Mouse (Mus musculus) cerebral cortex, adult 2 months (tissue): ENCODE results near the gene Cacna1e.

ENCODE experiments used
- WGBS: fragments of 180-500 bp; shearing (Covaris S2); methylation state at CpG from one replicate; pipeline ENCODE4 v1.1.7; 2018; 5-methylcytosine and 5-hydroxymethylcytosine counted together

Cacna1e gene

DNA sequence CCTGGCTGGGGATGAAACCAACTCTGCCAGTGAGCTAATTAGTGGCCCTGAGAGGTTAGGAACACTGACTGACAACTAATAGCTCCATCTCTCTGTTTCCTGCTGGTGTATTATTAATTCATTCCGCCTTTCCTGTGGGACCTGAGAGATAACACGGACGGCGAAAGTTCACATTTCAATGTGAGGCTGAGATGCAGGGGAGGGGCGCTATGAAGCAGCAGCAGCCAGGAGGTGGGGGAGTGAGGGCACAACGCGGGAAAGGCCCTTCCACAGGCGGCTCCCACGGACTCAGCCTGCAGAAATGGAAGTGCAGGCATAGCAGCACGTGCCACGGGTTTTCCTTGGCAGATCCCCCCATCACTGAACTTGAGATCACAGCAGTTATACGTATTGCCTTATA is 99.4 kb downstream of the Cacna1e start:
- WGBS, result 32% methylated on average over 12 of the region's 12 CpGs

DNA sequence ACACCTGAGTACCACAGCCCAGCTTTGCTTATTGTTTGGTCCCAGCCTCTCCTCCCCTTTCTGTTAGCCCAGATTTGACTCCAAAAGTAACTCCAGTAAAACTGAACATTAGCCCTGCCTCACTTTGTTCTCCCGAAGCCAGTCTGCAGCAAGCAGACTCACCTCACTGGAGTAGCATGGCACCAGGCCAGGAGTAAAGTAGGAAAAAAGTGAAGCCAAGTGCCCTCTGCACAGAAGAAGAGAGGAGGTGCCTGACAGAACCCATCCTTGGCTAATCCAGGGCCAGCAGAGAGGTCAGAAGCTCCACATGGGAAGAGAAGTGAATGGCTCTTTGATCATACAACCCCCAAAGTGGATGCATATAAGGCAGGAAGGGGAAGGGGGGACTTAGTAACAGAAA is 100.8 kb downstream of the Cacna1e start:
- 73% methylated on average over 1 of the region's 1 CpGs for WGBS

DNA sequence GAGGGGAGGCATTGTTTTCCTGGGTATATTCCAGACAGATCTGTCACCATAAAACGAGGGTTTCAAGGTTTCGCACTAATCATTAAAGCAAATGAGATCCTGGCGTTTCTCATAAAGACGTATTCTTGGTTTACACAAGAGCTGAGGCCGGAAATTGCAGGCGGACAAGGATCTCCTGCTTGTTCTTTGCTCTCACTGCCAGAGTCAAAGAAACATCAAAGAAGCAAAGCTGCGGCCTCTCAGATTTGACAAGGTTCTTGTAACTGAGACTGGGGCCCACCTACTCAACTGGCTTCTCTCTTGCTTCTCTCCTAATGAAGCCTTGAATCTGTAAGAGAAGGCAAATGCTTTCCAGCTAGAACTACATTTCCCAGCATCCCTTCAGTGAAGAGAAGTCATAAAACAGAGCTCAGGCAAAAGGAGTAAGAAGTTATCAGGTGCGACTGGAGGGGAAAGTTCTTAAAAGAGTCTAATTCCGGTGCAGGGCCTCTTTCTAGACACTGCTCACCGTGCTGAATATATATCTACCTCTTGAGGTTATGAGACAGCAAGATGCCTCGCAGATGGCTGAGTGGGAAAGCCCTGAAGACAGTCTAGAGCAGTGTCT is 104.3 kb downstream of the Cacna1e start:
- WGBS, result 79% methylated on average over 11 of the region's 11 CpGs

DNA sequence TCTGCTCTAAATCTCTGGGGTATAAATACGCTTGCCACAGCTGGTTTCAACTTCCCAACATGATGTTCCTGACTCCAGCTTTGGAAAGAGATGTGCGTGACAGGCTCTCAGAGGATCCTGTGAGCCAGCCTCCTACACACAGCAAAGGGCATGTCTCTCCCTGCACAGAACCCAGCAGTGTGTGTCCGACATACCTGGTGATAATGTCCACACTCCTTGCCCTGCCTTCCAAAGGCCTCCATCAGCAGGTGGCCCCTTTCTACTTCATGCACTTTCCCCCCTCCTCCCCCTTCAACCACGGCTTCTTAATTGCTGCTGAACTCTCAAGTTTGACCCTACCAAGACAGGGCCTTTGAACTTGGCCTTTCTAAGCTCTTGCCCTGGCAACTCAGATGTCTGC is 108.0 kb downstream of the Cacna1e start:
- WGBS, result 56% methylated on average over 4 of the region's 4 CpGs

DNA sequence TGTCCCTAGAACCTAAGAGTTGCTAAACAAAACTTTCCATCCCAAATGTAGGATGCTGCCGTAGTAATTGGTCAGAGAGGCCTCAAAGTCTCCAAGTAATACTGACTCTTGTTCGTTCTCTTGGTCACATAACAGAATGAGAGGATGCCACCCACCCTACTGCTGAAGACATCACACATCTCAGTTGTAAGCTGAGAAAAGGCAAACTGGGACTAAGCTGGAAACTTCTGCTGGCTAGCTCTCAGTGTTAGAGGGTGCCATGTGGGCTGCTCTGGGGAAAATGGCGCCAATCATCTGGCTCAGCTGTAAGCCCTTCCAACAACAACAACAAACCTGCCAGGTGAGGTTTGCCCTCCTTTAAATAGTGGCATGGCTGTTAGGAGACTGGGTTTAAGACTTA is 109.8 kb downstream of the Cacna1e start:
- 66% methylated on average over 3 of the region's 3 CpGs for WGBS

DNA sequence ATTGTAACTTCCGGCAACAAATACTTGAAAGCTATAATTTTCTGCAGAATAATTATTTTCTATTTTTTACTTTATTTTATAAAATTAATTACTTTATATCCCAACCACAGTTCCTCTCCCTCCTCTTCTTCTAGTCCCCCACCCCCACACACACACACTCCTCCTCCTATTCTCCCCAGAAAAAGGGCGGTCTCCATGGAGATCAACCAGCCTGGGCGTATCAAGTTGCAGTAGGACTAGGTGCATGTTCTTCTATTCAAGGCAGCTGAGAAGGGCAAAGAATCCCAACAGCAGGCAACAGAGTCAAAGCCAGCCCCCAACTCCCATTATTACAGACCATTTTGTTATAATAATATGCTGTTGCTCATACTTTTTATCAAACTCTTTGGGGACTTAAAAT is 113.8 kb downstream of the Cacna1e start:
- WGBS, result 63% methylated on average over 3 of the region's 3 CpGs

DNA sequence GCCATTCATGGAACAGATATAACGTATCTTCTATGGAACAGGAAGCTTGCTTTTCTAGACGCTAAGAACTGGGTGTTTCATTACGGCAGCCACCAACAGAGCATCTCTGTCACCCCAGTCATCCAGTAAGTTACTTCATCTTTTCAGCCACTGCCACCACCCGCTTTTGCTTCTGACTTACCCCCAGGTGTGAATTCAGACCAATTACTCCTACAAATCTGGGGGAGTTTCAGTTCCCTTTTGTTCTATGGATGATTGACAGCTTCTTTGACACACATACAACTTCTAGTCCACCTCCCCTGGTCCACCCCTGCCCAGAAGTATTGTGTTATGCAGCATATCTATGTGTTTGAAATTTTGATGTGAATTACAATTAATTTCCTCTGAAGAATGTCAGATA is 121.2 kb downstream of the Cacna1e start:
- 77% methylated on average over 4 of the region's 4 CpGs for WGBS

DNA sequence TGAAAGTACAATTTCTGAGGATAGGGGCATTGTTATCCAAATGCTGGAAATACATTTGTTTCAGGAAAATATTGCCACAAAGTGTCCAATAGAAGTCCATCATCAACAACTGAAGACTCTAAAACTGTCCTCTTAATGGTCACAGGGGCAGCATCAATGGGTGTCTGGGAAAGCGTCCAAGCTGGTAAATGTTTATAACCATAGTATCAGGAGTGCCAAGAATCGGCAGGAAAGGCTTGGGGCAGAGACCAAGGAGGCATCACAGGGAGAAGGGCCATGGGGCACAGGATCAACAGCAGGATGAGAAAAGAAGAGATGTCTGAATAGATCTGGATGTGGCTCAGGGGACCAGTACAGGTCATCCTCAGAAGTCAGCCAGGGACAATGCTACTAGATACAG is 132.2 kb downstream of the Cacna1e start:
- 66% methylated on average over 2 of the region's 2 CpGs for WGBS

DNA sequence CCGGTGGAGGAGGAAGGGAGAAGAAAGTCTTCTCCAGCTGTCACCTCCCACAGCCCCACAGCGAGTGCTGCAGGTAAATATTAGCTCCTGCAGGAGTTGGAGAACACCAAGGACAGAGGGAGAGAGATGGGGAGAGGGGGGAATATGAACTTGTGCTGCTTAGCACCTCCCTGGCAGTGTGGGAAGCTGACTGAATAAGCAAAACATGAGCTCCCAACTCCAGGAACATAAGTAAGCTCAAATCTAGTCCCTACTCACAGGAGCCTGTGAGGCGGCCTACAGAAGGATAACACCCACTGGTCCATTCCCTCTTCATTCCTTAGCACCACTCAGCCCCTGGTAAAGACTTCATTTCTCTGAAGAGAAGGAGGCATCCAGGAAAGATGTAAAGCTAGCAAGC is 135.8 kb downstream of the Cacna1e start:
- WGBS, result 55% methylated on average over 3 of the region's 3 CpGs

DNA sequence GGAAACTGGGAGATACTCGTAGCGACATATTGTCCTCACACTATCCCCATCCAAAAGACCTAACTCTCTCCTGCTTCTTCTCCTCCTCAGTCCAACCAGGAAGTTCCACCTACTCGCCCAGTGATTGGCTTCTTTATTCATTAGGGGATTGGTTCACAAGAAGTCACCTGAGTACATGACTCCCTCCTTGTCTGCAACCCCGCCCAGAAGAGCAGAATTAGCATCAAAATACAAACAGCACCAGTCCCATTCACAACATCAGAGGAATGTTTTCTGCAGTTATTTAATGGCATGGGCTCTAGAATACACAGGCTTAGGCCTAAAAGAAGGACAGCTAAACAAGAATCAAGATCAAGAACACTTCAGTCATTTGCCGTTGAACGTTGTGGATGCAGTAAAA is 139.1 kb downstream of the Cacna1e start:
- WGBS, result 92% methylated on average over 6 of the region's 6 CpGs

DNA sequence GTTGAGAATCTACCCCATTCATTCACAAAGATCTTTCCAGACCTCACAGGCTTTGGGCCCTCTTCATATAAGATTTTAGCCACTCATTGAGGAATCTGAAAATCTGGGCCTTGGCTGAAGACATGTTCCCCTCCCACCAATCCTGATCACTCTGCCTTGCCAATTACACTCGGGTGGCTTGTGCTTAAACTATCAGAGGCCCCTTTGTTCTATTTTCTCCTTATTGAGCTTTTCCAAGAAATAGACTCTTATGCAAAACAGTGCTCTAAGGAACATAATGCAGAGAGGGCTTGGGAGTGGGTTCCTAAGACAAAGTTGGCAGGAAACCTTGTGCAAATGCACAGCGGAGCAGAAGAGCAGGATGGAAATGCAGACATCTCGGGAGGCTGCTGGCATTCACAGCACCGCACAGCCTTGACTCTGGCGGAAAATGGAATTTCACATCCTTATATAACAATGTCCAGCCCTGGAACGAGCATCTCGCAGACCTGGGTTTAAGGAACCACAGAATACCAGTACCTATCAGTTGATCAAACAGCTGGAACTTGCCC is 153.8 kb downstream of the Cacna1e start:
- WGBS, result 43% methylated on average over 7 of the region's 7 CpGs

DNA sequence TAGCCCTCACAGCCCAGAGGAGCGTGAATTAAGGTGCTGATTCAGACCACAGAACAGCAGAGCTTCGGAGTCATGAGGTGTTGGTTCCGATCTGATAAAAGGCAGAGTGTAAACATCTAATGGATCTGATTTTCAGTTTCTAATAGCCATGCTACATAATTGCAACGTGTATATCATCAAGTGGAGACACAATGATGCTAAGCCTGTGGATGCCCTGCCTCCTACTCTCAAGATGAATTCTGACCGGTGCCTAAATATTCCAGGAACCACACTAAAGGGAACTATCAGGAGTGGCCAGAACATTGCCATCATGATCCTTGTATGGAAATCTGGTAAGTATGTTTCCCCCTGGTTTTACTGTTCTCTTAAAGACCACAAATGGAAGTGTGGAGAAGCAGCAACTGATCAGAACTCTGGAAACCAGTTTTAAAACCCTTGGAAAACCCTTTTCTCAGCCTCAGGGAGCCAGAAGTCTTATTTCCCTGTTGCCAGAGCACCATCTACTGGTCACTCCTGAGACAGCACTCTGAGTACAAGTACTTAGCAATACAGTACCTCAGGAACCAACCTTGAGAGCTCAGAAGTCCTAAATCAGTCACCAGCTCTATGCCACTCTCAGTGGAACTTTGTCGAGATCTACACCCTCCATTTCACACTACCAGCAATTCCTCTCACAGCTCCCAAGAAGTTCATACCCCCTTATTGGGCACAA is 154.9 kb downstream of the Cacna1e start:
- WGBS, result 60% methylated on average over 6 of the region's 6 CpGs

DNA sequence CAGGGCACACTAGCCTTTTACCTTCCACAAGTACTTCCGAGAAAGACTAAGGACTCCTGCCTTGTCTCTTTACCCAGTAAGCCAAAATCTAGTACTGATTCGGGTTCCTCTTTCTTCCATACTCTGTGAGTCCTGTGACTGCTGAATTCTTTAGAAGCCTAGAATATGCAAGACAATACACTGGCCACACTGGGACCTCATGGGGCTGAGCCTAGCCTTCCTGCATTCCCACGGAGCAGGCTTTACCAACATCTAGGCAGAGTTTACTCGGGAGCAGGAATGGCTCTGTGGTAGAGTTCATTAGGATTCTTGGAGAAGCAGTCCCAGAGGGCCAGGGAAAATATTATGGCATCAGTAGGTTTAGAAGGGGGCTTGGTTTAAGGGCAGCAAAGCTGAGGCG is 155.6 kb downstream of the Cacna1e start:
- 69% methylated on average over 5 of the region's 5 CpGs for WGBS

DNA sequence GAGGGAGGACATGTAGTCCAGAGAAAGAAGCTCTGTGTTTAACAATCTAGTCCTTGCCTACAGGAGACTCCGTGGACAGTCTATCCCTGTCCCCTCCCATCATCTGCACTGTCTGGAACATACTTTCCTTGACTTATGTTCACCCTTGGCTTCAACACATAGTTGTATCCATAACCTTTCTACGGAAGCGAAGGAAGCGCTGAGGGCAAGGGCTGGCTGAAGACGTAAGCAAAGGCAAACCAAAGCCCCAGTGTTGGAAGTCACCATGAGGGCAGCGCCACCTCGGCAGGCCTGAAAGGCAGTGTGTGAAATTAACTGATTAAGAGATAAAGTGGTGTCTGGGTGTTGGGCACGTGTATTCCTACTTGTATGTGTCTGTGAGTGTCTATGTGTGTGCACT is 156.6 kb downstream of the Cacna1e start:
- 93% methylated on average over 8 of the region's 8 CpGs for WGBS

DNA sequence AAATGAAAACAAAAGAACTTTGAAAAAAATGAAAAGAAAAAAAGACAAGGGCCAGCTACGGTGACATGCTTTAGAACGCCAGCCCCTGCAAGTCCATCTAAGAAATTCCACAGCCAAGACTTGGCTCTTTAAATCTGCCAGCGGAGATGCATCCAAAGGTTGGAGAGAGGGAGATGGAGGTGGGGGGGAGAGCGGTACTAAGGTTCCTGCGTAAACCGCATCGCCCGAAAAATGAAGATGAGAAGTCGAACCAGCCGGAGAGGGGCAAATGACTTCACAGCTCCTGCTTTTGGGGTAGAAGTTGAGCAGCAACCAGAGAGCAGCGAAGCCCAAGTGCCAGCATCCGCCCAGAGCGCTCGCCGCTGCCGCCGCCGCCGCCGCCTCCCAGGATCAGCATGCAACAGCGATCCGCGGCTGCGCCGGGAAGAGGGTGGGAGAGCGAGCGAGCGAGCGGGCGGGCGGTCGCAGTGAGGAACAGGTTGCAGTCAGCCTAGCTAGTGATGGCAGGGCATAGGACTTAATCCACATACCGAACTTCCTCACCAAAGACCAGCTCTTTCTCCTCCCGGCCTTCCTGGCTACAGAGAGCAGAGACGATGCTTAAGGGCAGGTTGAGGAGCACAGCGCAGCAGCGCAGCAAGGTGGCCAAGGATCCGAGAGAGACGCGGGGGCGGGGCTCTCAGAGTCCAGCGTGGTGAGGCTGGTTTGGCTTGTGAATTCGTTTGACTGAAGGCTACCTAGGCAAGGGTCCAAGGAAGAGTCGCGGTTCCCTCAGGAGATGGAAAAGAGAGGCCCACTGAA is 157.7 kb downstream of the Cacna1e start:
- WGBS, result under 1% methylated on average over 44 of the region's 45 CpGs

DNA sequence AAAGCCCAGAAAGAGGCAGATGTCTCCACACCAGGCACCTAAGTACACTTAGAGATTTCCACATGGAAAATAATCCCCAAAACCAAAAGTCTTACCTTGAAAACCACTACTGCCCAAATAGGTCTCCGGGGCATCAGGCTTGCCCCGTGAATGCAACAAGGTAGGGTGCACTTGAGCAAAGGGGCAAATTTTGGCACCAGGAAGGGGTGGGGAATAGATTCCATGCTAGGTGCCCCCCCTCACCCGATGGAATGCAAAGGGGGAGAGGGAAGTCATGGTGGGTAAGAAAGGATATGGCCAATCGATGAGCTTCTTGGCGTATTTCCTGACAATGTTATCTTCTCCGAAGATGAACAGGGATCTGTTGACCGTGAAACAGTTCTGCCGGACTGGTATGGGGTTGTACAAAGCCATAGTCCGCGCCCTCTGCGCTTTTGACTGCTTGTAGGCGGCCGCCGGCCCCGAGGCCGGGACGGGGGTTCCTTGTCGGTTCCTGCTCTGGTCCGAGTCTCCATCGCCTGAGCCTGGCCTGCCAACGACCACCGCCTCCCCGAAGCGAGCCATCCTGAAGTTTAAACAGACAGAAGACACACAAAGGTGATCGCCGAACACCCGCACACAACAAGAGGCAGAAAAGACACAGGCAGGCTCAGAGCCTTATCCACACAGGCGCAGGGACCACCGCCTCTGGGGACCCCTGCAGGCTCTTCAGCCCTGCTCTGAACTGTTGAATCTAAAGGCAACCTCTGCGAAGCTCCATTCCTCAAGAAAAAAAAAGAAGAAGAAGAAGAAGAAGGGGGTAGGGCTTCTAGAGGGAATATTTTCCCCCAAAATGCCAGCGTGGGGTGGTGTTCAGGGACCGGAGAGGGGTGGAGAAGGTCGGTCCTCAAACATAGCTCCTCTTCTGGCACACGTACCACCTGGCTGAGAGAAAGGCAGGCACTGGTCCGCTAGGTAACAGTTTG is 158.7 kb downstream of the Cacna1e start:
- WGBS, result 13% methylated on average over 35 of the region's 35 CpGs

DNA sequence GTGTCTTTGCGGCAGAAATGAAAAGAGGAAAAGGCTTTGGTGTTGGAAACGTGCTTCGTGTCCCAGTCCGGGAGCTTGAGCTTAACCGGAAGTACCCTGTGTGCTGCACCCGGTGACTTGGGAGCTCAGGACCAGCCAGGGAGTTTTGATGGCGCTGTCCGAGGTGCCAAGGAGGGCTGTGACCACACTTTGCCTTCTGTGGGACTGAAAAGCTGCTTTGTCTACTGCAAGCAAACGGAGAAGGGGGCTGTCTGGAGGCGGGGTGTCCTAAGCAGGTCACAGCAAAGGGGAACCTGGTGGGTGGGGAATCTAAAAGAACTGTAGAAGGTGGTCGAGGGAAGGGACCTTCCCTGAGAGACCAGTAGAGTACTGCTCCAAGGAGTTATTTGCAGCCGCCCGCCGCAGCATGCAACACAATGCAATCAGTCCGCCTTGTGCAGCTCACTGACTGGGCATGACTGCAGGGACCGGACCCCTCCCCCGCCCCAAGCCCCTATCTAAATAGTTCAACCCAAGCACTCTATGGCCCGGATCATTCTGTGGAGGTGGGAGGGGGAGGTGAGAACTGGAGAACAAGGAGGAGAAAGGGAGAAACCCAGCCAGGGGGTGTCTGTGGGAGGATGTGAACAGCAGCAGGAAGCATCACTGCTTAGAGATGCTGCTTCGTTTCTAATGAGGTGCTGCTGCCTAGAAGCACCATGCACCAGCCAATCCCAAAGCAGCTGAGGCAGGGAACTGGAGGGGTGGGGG is 160.6 kb downstream of the Cacna1e start:
- WGBS, result 6% methylated on average over 19 of the region's 19 CpGs

DNA sequence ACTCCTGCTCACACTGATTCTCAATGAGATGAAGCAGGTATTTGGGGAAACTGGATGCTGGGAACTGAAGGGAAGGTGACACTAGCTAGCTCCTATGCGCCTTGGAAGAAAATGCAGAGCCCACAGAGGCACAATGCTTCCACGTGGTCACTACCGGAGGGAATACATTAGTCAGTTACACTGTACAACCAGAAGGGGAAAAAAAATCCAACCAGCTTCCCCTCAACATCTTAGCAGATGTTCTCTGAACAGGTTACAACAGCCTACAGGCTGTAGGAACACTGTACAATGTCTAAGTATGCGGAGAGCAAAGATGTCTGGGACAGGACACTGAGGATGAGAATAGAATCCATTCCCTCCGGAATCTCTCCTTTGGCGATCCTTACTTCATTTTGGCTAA is 161.2 kb downstream of the Cacna1e start:
- WGBS, result 17% methylated on average over 6 of the region's 6 CpGs

DNA sequence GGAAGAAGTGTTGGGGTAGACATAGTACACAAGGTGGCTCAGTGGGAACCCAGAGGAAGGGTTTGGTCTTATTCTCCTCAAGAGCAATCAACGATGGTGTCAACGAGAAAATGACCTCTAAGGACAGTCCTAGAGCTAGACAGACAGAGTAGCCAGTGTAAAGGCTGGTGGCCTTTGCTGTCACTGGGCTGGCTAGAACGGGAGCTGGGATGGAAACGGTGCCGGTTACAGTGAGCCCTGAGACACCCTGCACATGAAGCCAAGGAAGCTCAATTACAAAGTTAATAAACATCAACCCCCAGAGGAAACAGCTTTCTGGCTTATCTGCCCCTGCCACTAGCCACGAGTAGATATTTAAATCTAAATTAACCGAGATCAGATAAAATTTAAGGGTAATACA is 168.7 kb downstream of the Cacna1e start:
- WGBS, result 83% methylated on average over 7 of the region's 7 CpGs

DNA sequence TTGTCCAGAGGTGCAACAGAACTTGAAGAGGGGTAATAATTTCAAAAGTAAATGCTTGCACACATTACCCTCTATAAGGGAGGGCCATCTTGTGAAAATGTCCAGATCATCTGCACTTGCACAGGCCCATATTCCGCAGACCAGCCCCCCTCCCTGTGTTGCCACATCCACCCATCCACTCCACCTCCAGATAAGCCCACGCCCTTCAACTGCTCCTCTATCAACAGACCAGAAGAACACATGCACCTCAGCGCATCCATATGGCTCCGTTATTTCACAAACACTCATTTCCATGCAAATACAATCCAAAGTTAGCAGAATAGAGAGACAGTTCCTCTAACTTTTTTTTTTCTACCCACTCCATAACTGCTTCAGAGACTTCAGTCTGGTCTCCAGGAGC is 171.6 kb downstream of the Cacna1e start:
- 67% methylated on average over 4 of the region's 4 CpGs for WGBS
